Mouse (Mus musculus) CD4-positive naive resting alpha-beta T cell, adult 76 days (primary cell): Measurements from ENCODE around the gene Tcl1b2. TPM values are rescaled to one million over a fixed set of nuclear protein-coding genes. Genes with fewer than 3 reads are reported as not detected.

Source experiments
- total RNA-seq: library from RNA; stranded (reverse); gene quantifications from one replicate; pipeline ENCODE4 v1.2.4, GENCODE M21; 2023

The Tcl1b2 gene
- not detected for total RNA-seq

GRCm38 (mm10) chr12:105145714-105146113 lies at the start of gene Tcl1b2:
Tcl1b2 (plus strand) TSS chr12:105146014.

GRCm38 (mm10) chr12:105159390-105159789 lies 13.6 kb downstream of the Tcl1b2 start, which contains the start of gene Tcl1b1:
Tcl1b1 (plus strand) TSS chr12:105159690.

GRCm38 (mm10) chr12:105176044-105176443 lies 30.2 kb downstream of the Tcl1b2 start, which contains the start of gene Tcl1b5:
Tcl1b5 (plus strand) TSS chr12:105176344.

GRCm38 (mm10) chr12:105190743-105191142 lies 44.9 kb downstream of the Tcl1b2 start, which contains the start of gene Tcl1b3:
Tcl1b3 (plus strand) TSS chr12:105191043.

GRCm38 (mm10) chr12:105201657-105202056 lies 55.8 kb downstream of the Tcl1b2 start, which contains the start of gene Tcl1b4:
Tcl1b4 (plus strand) TSS chr12:105201957.

Other genes with a start within 250 kb of the Tcl1b2 start
- 8.0 TPM for gene Syne3, start 136.2 kb upstream of the Tcl1b2 start, total RNA-seq
- gene Glrx5, start 113.3 kb upstream of the Tcl1b2 start, total RNA-seq = 21.0 TPM
- gene Tcl1b1, start 13.7 kb downstream of the Tcl1b2 start, total RNA-seq = not detected
- gene Tcl1b5, start 30.3 kb downstream of the Tcl1b2 start, total RNA-seq = not detected
- not detected for gene Tcl1b3, start 45.0 kb downstream of the Tcl1b2 start, total RNA-seq
- not detected for gene Tcl1b4, start 55.9 kb downstream of the Tcl1b2 start, total RNA-seq
- gene Tcl1, start 76.8 kb downstream of the Tcl1b2 start, total RNA-seq = not detected
- not detected for gene Tunar, start 187.9 kb downstream of the Tcl1b2 start, total RNA-seq